Mouse (Mus musculus) heart, adult 2 months (tissue): Measurements from ENCODE around the gene Ccdc71l.

ENCODE experiments used
- CTCF ChIP-seq: fragments of 200-600 bp; IDR thresholded peaks from 2 replicates; pipeline ENCODE4 v1.8.1; 2022; ENCODE audit warnings: antibody characterized with exemption, mild to moderate bottlenecking, moderate library complexity
- EP300 ChIP-seq: fragments of 200-500 bp; IDR thresholded peaks from 2 replicates; pipeline ENCODE4 v1.6.1; 2011; ENCODE audit warnings: low read depth, low read length, control low read depth; ENCODE audit not compliant: insufficient read depth

DNA sequence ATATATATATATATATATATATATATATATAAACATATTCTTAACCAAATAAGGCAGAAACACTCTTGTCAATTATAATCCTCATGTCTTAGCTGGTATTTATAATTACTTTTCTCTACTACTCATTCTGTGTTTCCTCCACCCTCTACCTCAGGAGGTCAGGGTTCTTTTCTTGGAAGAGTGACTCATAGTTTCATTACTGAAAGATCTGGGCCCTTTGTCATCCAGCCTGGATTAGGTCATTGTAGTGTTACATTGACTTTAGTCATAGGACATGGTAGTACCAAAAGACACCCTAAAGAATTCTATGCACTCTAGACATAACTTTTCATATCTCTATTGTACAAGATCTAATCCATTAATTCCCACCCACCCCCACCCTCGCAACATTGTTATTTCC lies 35.0 kb upstream of the Ccdc71l start:
- TF ChIP-seq CTCF = no peak
- TF ChIP-seq EP300 = no peak
